Mouse (Mus musculus): Measurements from ENCODE around the gene Gpr39. TPM values are rescaled to one million over a fixed set of nuclear protein-coding genes. Genes with fewer than 3 reads are reported as not detected.
A peak's percentile ranks its signal among the peaks of the same experiment; 100 is the strongest.

Gpr39 gene
- polyA plus RNA-seq, 1 experiment from 2014 or later, result not detected

GRCm38 (mm10) chr1:125837507-125837906, 160.7 kb downstream of the Gpr39 start:
- Histone ChIP-seq H3K4me1 (peaks cover 3% of the 10 kb centered on the region; the same call in 1 of the 2 replicates), H3K27ac (no peak overlapping the region), H3K4me3 (no peak overlapping the region), H3K36me3 (ENCODE audit: poor library complexity, severe bottlenecking) (no peaks in the 10 kb centered on the region), H3K9ac (no peak overlapping the region), H3K4me2 (no peak overlapping the region), H3K9me3 (replicated peaks) (no peaks in the 10 kb centered on the region), H3K27me3 (no peaks in the 10 kb centered on the region)
- 57% methylated on average over 1 of the region's 1 CpGs for WGBS
- ATAC-seq, result no peak

GRCm38 (mm10) chr1:125839746-125840392, 163.1 kb downstream of the Gpr39 start:
- 47% methylated on average over 13 of the region's 13 CpGs for WGBS

GRCm38 (mm10) chr1:125854646-125855045, 177.9 kb downstream of the Gpr39 start:
- Histone ChIP-seq H3K4me2 (no peak overlapping the region), H3K27ac (no peak overlapping the region), H3K4me3 (no peak overlapping the region), H3K27me3 (no peaks in the 10 kb centered on the region), H3K36me3 (ENCODE audit: poor library complexity, severe bottlenecking) (no peaks in the 10 kb centered on the region), H3K9me3 (replicated peaks) (no peaks in the 10 kb centered on the region), H3K4me1 (no peaks in the 10 kb centered on the region; the same call in 1 of the 2 replicates), H3K9ac (no peak overlapping the region)
- WGBS, result 1% methylated on average over 5 of the region's 5 CpGs
- ATAC-seq, result no peak

More at GRCm38 (mm10) chr1:125839746-125840392, 163.1 kb downstream of the Gpr39 start:
- no peak overlapping the region for H3K9ac ChIP-seq
- H3K27ac ChIP-seq, result no peak overlapping the region
- H3K9me3 ChIP-seq (replicated peaks), result no peaks in the 10 kb centered on the region
- ATAC-seq, result peak; percentile 50; the same call in 1 of the 2 replicates
- H3K4me1 ChIP-seq, result peaks cover 3% of the 10 kb centered on the region; the same call in 1 of the 2 replicates
- H3K4me3 ChIP-seq, result no peak overlapping the region
- H3K27me3 ChIP-seq, result no peaks in the 10 kb centered on the region
- H3K4me2 ChIP-seq, result no peak overlapping the region
- H3K36me3 ChIP-seq (ENCODE audit: poor library complexity, severe bottlenecking), result no peaks in the 10 kb centered on the region

- Histone ChIP-seq H3K36me3 (ENCODE audit: poor library complexity, severe bottlenecking) (no peaks in the 10 kb centered on the region), H3K27me3 (no peaks in the 10 kb centered on the region), H3K9ac (no peak overlapping the region), H3K4me3 (no peak overlapping the region), H3K27ac (no peak overlapping the region), H3K4me1 (no peaks in the 10 kb centered on the region; the same call in 1 of the 2 replicates), H3K9me3 (replicated peaks) (no peaks in the 10 kb centered on the region), H3K4me2 (no peak overlapping the region)
- 74% methylated on average over 5 of the region's 5 CpGs for WGBS
- ATAC-seq, result no peak
Measured at GRCm38 (mm10) chr1:125858631-125859030, 181.8 kb downstream of the Gpr39 start.

GRCm38 (mm10) chr1:125870056-125870455, 193.3 kb downstream of the Gpr39 start:
- H3K27ac ChIP-seq, result no peak overlapping the region; the same call in 1 of the 2 replicates
- H3K4me2 ChIP-seq, result no peak overlapping the region; the same call in 1 of the 2 replicates

GRCm38 (mm10) chr1:125893158-125893557, 216.4 kb downstream of the Gpr39 start:
- no peak overlapping the region for H3K4me2 ChIP-seq
- no peak overlapping the region for H3K9ac ChIP-seq
- H3K36me3 ChIP-seq (ENCODE audit: poor library complexity, severe bottlenecking), result no peaks in the 10 kb centered on the region
- no peaks in the 10 kb centered on the region for H3K9me3 ChIP-seq (replicated peaks)
- H3K27me3 ChIP-seq, result no peaks in the 10 kb centered on the region
- H3K4me1 ChIP-seq, result peaks cover 10% of the 10 kb centered on the region; the same call in 1 of the 2 replicates
- no peak overlapping the region for H3K27ac ChIP-seq
- 34% methylated on average over 9 of the region's 9 CpGs for WGBS
- no peak for ATAC-seq
- no peak overlapping the region for H3K4me3 ChIP-seq

More at GRCm38 (mm10) chr1:125870056-125870455, 193.3 kb downstream of the Gpr39 start:
- 18% methylated on average over 7 of the region's 7 CpGs for WGBS
- Histone ChIP-seq H3K9ac (no peak overlapping the region), H3K27me3 (no peaks in the 10 kb centered on the region), H3K36me3 (ENCODE audit: poor library complexity, severe bottlenecking) (no peaks in the 10 kb centered on the region), H3K9me3 (replicated peaks) (no peaks in the 10 kb centered on the region), H3K4me1 (peaks cover 7% of the 10 kb centered on the region; the same call in 1 of the 2 replicates), H3K4me3 (no peak overlapping the region)
- no peak for ATAC-seq

- H3K4me2 ChIP-seq, result peak overlapping the region; percentile 96
- 14% methylated on average over 14 of the region's 14 CpGs for WGBS
- H3K36me3 ChIP-seq (ENCODE audit: poor library complexity, severe bottlenecking), result no peaks in the 10 kb centered on the region
- H3K4me3 ChIP-seq, result peak overlapping the region; percentile 52
- peak; percentile 50 for ATAC-seq
- H3K9me3 ChIP-seq (replicated peaks), result no peaks in the 10 kb centered on the region
- H3K27ac ChIP-seq, result no peak overlapping the region
- peak overlapping the region; percentile 70; the same call in 1 of the 2 replicates for H3K9ac ChIP-seq
- H3K27me3 ChIP-seq, result peaks cover 36% of the 10 kb centered on the region
- peaks cover 32% of the 10 kb centered on the region for H3K4me1 ChIP-seq
Measured at GRCm38 (mm10) chr1:125910211-125910870, 233.5 kb downstream of the Gpr39 start.

- H3K4me3 ChIP-seq, result peak overlapping the region; percentile 52
- H3K4me2 ChIP-seq, result peak overlapping the region; percentile 96
- H3K36me3 ChIP-seq (ENCODE audit: poor library complexity, severe bottlenecking), result no peaks in the 10 kb centered on the region
- H3K4me1 ChIP-seq, result peaks cover 32% of the 10 kb centered on the region
- peak overlapping the region; percentile 70 for H3K9ac ChIP-seq
- no peak overlapping the region for H3K27ac ChIP-seq
- no peaks in the 10 kb centered on the region for H3K9me3 ChIP-seq (replicated peaks)
- 1% methylated on average over 9 of the region's 9 CpGs for WGBS
- peak; percentile 44 for ATAC-seq
- peaks cover 39% of the 10 kb centered on the region for H3K27me3 ChIP-seq
Measured at GRCm38 (mm10) chr1:125910871-125911265, 234.1 kb downstream of the Gpr39 start.

- H3K9me3 ChIP-seq (replicated peaks), result no peaks in the 10 kb centered on the region
- WGBS, result under 1% methylated on average over 35 of the region's 35 CpGs
- peak; percentile 81 for ATAC-seq
- H3K4me2 ChIP-seq, result peak overlapping the region; percentile 96
- H3K27ac ChIP-seq, result peak overlapping the region; percentile 46; the same call in 1 of the 2 replicates
- H3K4me1 ChIP-seq, result peaks cover 32% of the 10 kb centered on the region
- H3K9ac ChIP-seq, result peak overlapping the region; percentile 70
- H3K4me3 ChIP-seq, result peak overlapping the region; percentile 52
- H3K27me3 ChIP-seq, result peaks cover 39% of the 10 kb centered on the region
- H3K36me3 ChIP-seq (ENCODE audit: poor library complexity, severe bottlenecking), result no peaks in the 10 kb centered on the region
Measured at GRCm38 (mm10) chr1:125911337-125911900, 234.6 kb downstream of the Gpr39 start.

- Histone ChIP-seq H3K4me2 (peak overlapping the region; percentile 96), H3K27me3 (peaks cover 39% of the 10 kb centered on the region), H3K9ac (peak overlapping the region; percentile 70), H3K36me3 (ENCODE audit: poor library complexity, severe bottlenecking) (no peaks in the 10 kb centered on the region), H3K27ac (peak overlapping the region; percentile 46; the same call in 1 of the 2 replicates), H3K4me1 (peaks cover 32% of the 10 kb centered on the region), H3K9me3 (replicated peaks) (no peaks in the 10 kb centered on the region), H3K4me3 (peak overlapping the region; percentile 52)
- ATAC-seq, result peak; percentile 63
- WGBS, result under 1% methylated on average over 43 of the region's 43 CpGs
Measured at GRCm38 (mm10) chr1:125911901-125912445, 235.2 kb downstream of the Gpr39 start.

- peak within 1 kb of the TSS; percentile 52 for H3K4me3 ChIP-seq
- peaks cover 39% of the 10 kb centered on the region for H3K27me3 ChIP-seq
- H3K4me1 ChIP-seq, result peaks cover 32% of the 10 kb centered on the region
- H3K4me2 ChIP-seq, result peak within 1 kb of the TSS; percentile 96
- peak; percentile 7; the same call in 1 of the 2 replicates for ATAC-seq
- H3K27ac ChIP-seq, result no peak within 1 kb of the TSS
- H3K9ac ChIP-seq, result peak within 1 kb of the TSS; percentile 70
- WGBS, result 4% methylated on average over 30 of the region's 30 CpGs
- no peaks in the 10 kb centered on the region for H3K36me3 ChIP-seq (ENCODE audit: poor library complexity, severe bottlenecking)
- no peaks in the 10 kb centered on the region for H3K9me3 ChIP-seq (replicated peaks)
Measured at GRCm38 (mm10) chr1:125912601-125913600, 236.1 kb downstream of the Gpr39 start, which contains the start of gene Lypd1. TSS of gene Lypd1 (minus strand) at chr1:125913101.
